Mouse (Mus musculus): ENCODE results near the gene Pde4dip.

- TF ChIP-seq CTCF (IDR thresholded peaks at IDR 0.05; ENCODE audit: low read depth) (no peak), EP300 (IDR thresholded peaks at IDR 0.05; ENCODE audit: low read depth) (no peak)
These were observed 53.9 kb downstream of the Pde4dip start for GRCm38 (mm10) chr3:97834625-97835024.
